Mouse (Mus musculus) urinary bladder, adult 2 months (tissue): ENCODE measurements around the gene Them7. TPM values are rescaled to one million over a fixed set of nuclear protein-coding genes. Genes with fewer than 3 reads are reported as not detected.

Experiments
- DNase-seq: peaks from one replicate; pipeline ENCODE4 v3.0.0; 2022; ENCODE audit warnings: low spot score
- polyA plus RNA-seq: library from polyadenylated mRNA; depleted of rRNA; stranded (reverse); fragments of >200 nt; gene quantifications from 2 replicates; pipeline ENCODE4 v1.2.3, GENCODE M21; 2012

Them7 gene
- polyA plus RNA-seq, 1 experiment, result 0.11 TPM

- no peak for DNase-seq
Observed at GRCm38 (mm10) chr2:105235380-105236115, 11.4 kb downstream of the Them7 start.

GRCm38 (mm10) chr2:105237424-105237823 is 13.3 kb downstream of the Them7 start:
- DNase-seq, result no peak

- DNase-seq, result no peak
Observed at GRCm38 (mm10) chr2:105237841-105238240, 13.7 kb downstream of the Them7 start.

- DNase-seq, result no peak
Observed at GRCm38 (mm10) chr2:105238775-105239174, 14.7 kb downstream of the Them7 start.

GRCm38 (mm10) chr2:105240631-105241030 is 16.5 kb downstream of the Them7 start:
- DNase-seq, result no peak

GRCm38 (mm10) chr2:105242940-105243339 is 18.8 kb downstream of the Them7 start:
- DNase-seq, result no peak

- DNase-seq, result no peak
Observed at GRCm38 (mm10) chr2:105244733-105245132, 20.6 kb downstream of the Them7 start.

GRCm38 (mm10) chr2:105251978-105252377 is 27.9 kb downstream of the Them7 start:
- no peak for DNase-seq

GRCm38 (mm10) chr2:105252824-105253223 is 28.7 kb downstream of the Them7 start:
- no peak for DNase-seq

- no peak for DNase-seq
Observed at GRCm38 (mm10) chr2:105255457-105255856, 31.3 kb downstream of the Them7 start.

- no peak for DNase-seq
Observed at GRCm38 (mm10) chr2:105256427-105257071, 32.4 kb downstream of the Them7 start.

- DNase-seq, result no peak
Observed at GRCm38 (mm10) chr2:105257376-105257775, 33.3 kb downstream of the Them7 start.

- no peak for DNase-seq
Observed at GRCm38 (mm10) chr2:105261335-105261734, 37.2 kb downstream of the Them7 start.

GRCm38 (mm10) chr2:105263219-105263618 is 39.1 kb downstream of the Them7 start:
- DNase-seq, result no peak

- DNase-seq, result no peak
Observed at GRCm38 (mm10) chr2:105282407-105283077, 58.4 kb downstream of the Them7 start.

GRCm38 (mm10) chr2:105283811-105284210 is 59.7 kb downstream of the Them7 start:
- DNase-seq, result no peak

- DNase-seq, result no peak
Observed at GRCm38 (mm10) chr2:105284855-105285254, 60.7 kb downstream of the Them7 start.

- DNase-seq, result no peak
Observed at GRCm38 (mm10) chr2:105295823-105296222, 71.7 kb downstream of the Them7 start.

- no peak for DNase-seq
Observed at GRCm38 (mm10) chr2:105298888-105299287, 74.8 kb downstream of the Them7 start.

GRCm38 (mm10) chr2:105301082-105301481 is 77.0 kb downstream of the Them7 start:
- no peak for DNase-seq

- no peak for DNase-seq
Observed at GRCm38 (mm10) chr2:105301531-105301930, 77.4 kb downstream of the Them7 start.

GRCm38 (mm10) chr2:105303962-105304514 is 79.9 kb downstream of the Them7 start:
- no peak for DNase-seq

- DNase-seq, result no peak
Observed at GRCm38 (mm10) chr2:105305876-105306275, 81.8 kb downstream of the Them7 start.
